Mouse (Mus musculus): Measurements from ENCODE around the gene Gm20538. TPM values are rescaled to one million over a fixed set of nuclear protein-coding genes. Genes with fewer than 3 reads are reported as not detected.

The Gm20538 gene
- polyA plus RNA-seq, 1 experiment: not detected

- Histone ChIP-seq H3K36me3 (ENCODE audit: control insufficient read depth, insufficient read depth, low read length) (no peaks in the 10 kb centered on the region), H3K27ac (ENCODE audit: insufficient read depth, low read depth, low read length) (no peak overlapping the region), H3K4me3 (ENCODE audit: insufficient read depth, low read depth, low read length) (no peak overlapping the region), H3K27me3 (replicated peaks; ENCODE audit: control insufficient read depth, insufficient read depth, low read length) (no peaks in the 10 kb centered on the region), H3K4me1 (ENCODE audit: control insufficient read depth, insufficient read depth, low read length) (no peaks in the 10 kb centered on the region; the same call in 1 of the 2 replicates)
- 54% methylated on average over 14 of the region's 14 CpGs for WGBS
- TF ChIP-seq CTCF (conservative IDR thresholded peaks at IDR 0.05; ENCODE audit: insufficient read depth, insufficient read length, low read depth, low read length): 0 out of 2 replicates have a peak, but pooled peaks have one; percentile 2
- TF ChIP-seq POLR2A (IDR thresholded peaks at IDR 0.05; ENCODE audit: low read depth, low read length): no peak
- peak; percentile 15 for DNase-seq
Measured at GRCm38 (mm10) chr19:44514521-44515451, 37.8 kb downstream of the Gm20538 start.

- Histone ChIP-seq H3K27ac (ENCODE audit: insufficient read depth, low read depth, low read length) (no peak overlapping the region), H3K4me1 (ENCODE audit: control insufficient read depth, insufficient read depth, low read length) (no peaks in the 10 kb centered on the region; the same call in 1 of the 2 replicates), H3K27me3 (replicated peaks; ENCODE audit: control insufficient read depth, insufficient read depth, low read length) (no peaks in the 10 kb centered on the region), H3K4me3 (ENCODE audit: insufficient read depth, low read depth, low read length) (no peak overlapping the region), H3K36me3 (ENCODE audit: control insufficient read depth, insufficient read depth, low read length) (no peaks in the 10 kb centered on the region)
- TF ChIP-seq POLR2A (IDR thresholded peaks at IDR 0.05; ENCODE audit: low read depth, low read length): no peak
- TF ChIP-seq CTCF (conservative IDR thresholded peaks at IDR 0.05; ENCODE audit: insufficient read depth, insufficient read length, low read depth, low read length): no peak
- 38% methylated on average over 7 of the region's 7 CpGs for WGBS
- no peak for DNase-seq
Measured at GRCm38 (mm10) chr19:44513921-44514482, 38.6 kb downstream of the Gm20538 start.

- Histone ChIP-seq H3K27ac (ENCODE audit: insufficient read depth, low read depth, low read length) (no peak overlapping the region), H3K36me3 (ENCODE audit: control insufficient read depth, insufficient read depth, low read length) (no peaks in the 10 kb centered on the region), H3K4me1 (ENCODE audit: control insufficient read depth, insufficient read depth, low read length) (no peaks in the 10 kb centered on the region), H3K4me3 (ENCODE audit: insufficient read depth, low read depth, low read length) (no peak overlapping the region), H3K27me3 (replicated peaks; ENCODE audit: control insufficient read depth, insufficient read depth, low read length) (no peaks in the 10 kb centered on the region)
- 50% methylated on average over 11 of the region's 11 CpGs for WGBS
- TF ChIP-seq POLR2A (IDR thresholded peaks at IDR 0.05; ENCODE audit: low read depth, low read length): no peak
- no peak for TF ChIP-seq CTCF (conservative IDR thresholded peaks at IDR 0.05; ENCODE audit: insufficient read depth, insufficient read length, low read depth, low read length)
- DNase-seq: no peak
Measured at GRCm38 (mm10) chr19:44513054-44513833, 39.4 kb downstream of the Gm20538 start.

- no peaks in the 10 kb centered on the region for H3K4me1 ChIP-seq (ENCODE audit: control insufficient read depth, insufficient read depth, low read length)
- no peak overlapping the region for H3K27ac ChIP-seq (ENCODE audit: insufficient read depth, low read depth, low read length)
- H3K27me3 ChIP-seq (replicated peaks; ENCODE audit: control insufficient read depth, insufficient read depth, low read length): no peaks in the 10 kb centered on the region
- WGBS: 60% methylated on average over 5 of the region's 5 CpGs
- TF ChIP-seq CTCF (conservative IDR thresholded peaks at IDR 0.05; ENCODE audit: insufficient read depth, insufficient read length, low read depth, low read length) (no peak), POLR2A (IDR thresholded peaks at IDR 0.05; ENCODE audit: low read depth, low read length) (no peak)
- no peak overlapping the region for H3K4me3 ChIP-seq (ENCODE audit: insufficient read depth, low read depth, low read length)
- no peak for DNase-seq
- H3K36me3 ChIP-seq (ENCODE audit: control insufficient read depth, insufficient read depth, low read length): no peaks in the 10 kb centered on the region
Measured at GRCm38 (mm10) chr19:44512601-44513000, 40.0 kb downstream of the Gm20538 start.

GRCm38 (mm10) chr19:44511451-44512231, 41.0 kb downstream of the Gm20538 start:
- WGBS: 4% methylated on average over 66 of the region's 66 CpGs
- no peaks in the 10 kb centered on the region for H3K4me1 ChIP-seq (ENCODE audit: control insufficient read depth, insufficient read depth, low read length)
- peak; percentile 56 for DNase-seq
- no peaks in the 10 kb centered on the region for H3K27me3 ChIP-seq (replicated peaks; ENCODE audit: control insufficient read depth, insufficient read depth, low read length)
- H3K4me3 ChIP-seq (ENCODE audit: insufficient read depth, low read depth, low read length): peak overlapping the region; percentile 33
- H3K36me3 ChIP-seq (ENCODE audit: control insufficient read depth, insufficient read depth, low read length): no peaks in the 10 kb centered on the region
- no peak overlapping the region for H3K27ac ChIP-seq (ENCODE audit: insufficient read depth, low read depth, low read length)
- TF ChIP-seq POLR2A (IDR thresholded peaks at IDR 0.05; ENCODE audit: low read depth, low read length) (no peak), CTCF (conservative IDR thresholded peaks at IDR 0.05; ENCODE audit: insufficient read depth, insufficient read length, low read depth, low read length) (no peak)

- WGBS: 17% methylated on average over 12 of the region's 12 CpGs
- Histone ChIP-seq H3K36me3 (ENCODE audit: control insufficient read depth, insufficient read depth, low read length) (no peaks in the 10 kb centered on the region), H3K27ac (ENCODE audit: insufficient read depth, low read depth, low read length) (no peak overlapping the region), H3K4me1 (ENCODE audit: control insufficient read depth, insufficient read depth, low read length) (no peaks in the 10 kb centered on the region), H3K27me3 (replicated peaks; ENCODE audit: control insufficient read depth, insufficient read depth, low read length) (no peaks in the 10 kb centered on the region), H3K4me3 (ENCODE audit: insufficient read depth, low read depth, low read length) (no peak overlapping the region)
- TF ChIP-seq CTCF (conservative IDR thresholded peaks at IDR 0.05; ENCODE audit: insufficient read depth, insufficient read length, low read depth, low read length) (no peak), POLR2A (IDR thresholded peaks at IDR 0.05; ENCODE audit: low read depth, low read length) (no peak)
- no peak for DNase-seq
Measured at GRCm38 (mm10) chr19:44510534-44511175, 42.0 kb downstream of the Gm20538 start.

Data from kidney, adult 2 months (tissue).